Mouse (Mus musculus) liver, embryonic 12.5 days (tissue): ENCODE measurements around the gene Man2a2. TPM values are rescaled to one million over a fixed set of nuclear protein-coding genes. Genes with fewer than 3 reads are reported as not detected.

Source experiments
- ATAC-seq: fragments of 200-750 bp; cut with Nextera tagmentation; 2 replicates; pipeline ENCODE4 v1.8.0; 2017; ENCODE audit warnings: moderate number of reproducible peaks, mild to moderate bottlenecking, moderate library complexity
- H3K27ac ChIP-seq: fragments of 300-500 bp; sonication (generic); 2 replicates; pipeline ENCODE4 v1.5.1; 2016; ENCODE audit warnings: mild to moderate bottlenecking
- H3K27me3 ChIP-seq: fragments of 300-500 bp; sonication (generic); replicated peaks from 2 replicates; pipeline ENCODE4 v1.6.1; 2016; ENCODE audit warnings: mild to moderate bottlenecking, moderate library complexity
- H3K36me3 ChIP-seq: fragments of 300-500 bp; sonication (generic); 2 replicates; pipeline ENCODE4 v1.6.1; 2016; ENCODE audit warnings: mild to moderate bottlenecking, moderate library complexity
- H3K4me1 ChIP-seq: fragments of 300-500 bp; sonication (generic); 2 replicates; pipeline ENCODE4 v1.6.1; 2016
- H3K4me2 ChIP-seq: fragments of 300-500 bp; sonication (generic); 2 replicates; pipeline ENCODE4 v1.6.1; 2016; ENCODE audit warnings: mild to moderate bottlenecking, moderate library complexity
- H3K4me3 ChIP-seq: fragments of 300-500 bp; sonication (generic); 2 replicates; pipeline ENCODE4 v1.5.1; 2016; ENCODE audit warnings: mild to moderate bottlenecking, moderate library complexity
- H3K9ac ChIP-seq: fragments of 300-500 bp; sonication (generic); 2 replicates; pipeline ENCODE4 v1.6.1; 2016; ENCODE audit warnings: mild to moderate bottlenecking, moderate library complexity
- H3K9me3 ChIP-seq: fragments of 300-500 bp; sonication (generic); replicated peaks from 2 replicates; pipeline ENCODE4 v1.6.1; 2016; ENCODE audit warnings: mild to moderate bottlenecking, moderate library complexity
- WGBS: fragments of 180-500 bp; shearing (Covaris S2); methylation state at CpG from one replicate; pipeline ENCODE4 v1.1.7; 2016; ENCODE audit not compliant: insufficient replicate concordance; 5-methylcytosine and 5-hydroxymethylcytosine counted together
- polyA plus RNA-seq: library from polyadenylated mRNA; unstranded; fragments of >200 nt; fragmentation: Nextera tagmentation; extraction: Ambion mirVana; gene quantifications from 2 replicates; pipeline ENCODE4 v1.2.1, GENCODE M21; 2016

The Man2a2 gene
- polyA plus RNA-seq, 1 experiment from 2014 or later: 6.5 TPM

GRCm38 (mm10) chr7:80367232-80367631 lies 3.9 kb downstream of the Man2a2 start:
- 84% methylated on average over 7 of the region's 7 CpGs for WGBS

GRCm38 (mm10) chr7:80365759-80366158 lies 5.4 kb downstream of the Man2a2 start:
- no peaks in the 10 kb centered on the region for H3K9me3 ChIP-seq
- peaks cover 19% of the 10 kb centered on the region for H3K4me1 ChIP-seq
- ATAC-seq: no peak
- H3K27me3 ChIP-seq: peaks cover 18% of the 10 kb centered on the region
- H3K4me2 ChIP-seq: no peak overlapping the region
- no peak overlapping the region for H3K4me3 ChIP-seq
- 71% methylated on average over 2 of the region's 2 CpGs for WGBS
- H3K9ac ChIP-seq: no peak overlapping the region
- H3K36me3 ChIP-seq: peaks cover 67% of the 10 kb centered on the region
- H3K27ac ChIP-seq: no peak overlapping the region

More at GRCm38 (mm10) chr7:80367232-80367631, 3.9 kb downstream of the Man2a2 start:
- Histone ChIP-seq H3K9me3 (no peaks in the 10 kb centered on the region), H3K4me2 (no peak overlapping the region), H3K4me3 (no peak overlapping the region), H3K9ac (no peak overlapping the region), H3K4me1 (peaks cover 27% of the 10 kb centered on the region), H3K27me3 (peaks cover 33% of the 10 kb centered on the region), H3K36me3 (peaks cover 56% of the 10 kb centered on the region), H3K27ac (no peak overlapping the region)
- no peak for ATAC-seq

GRCm38 (mm10) chr7:80360435-80360834 lies 10.7 kb downstream of the Man2a2 start:
- H3K4me2 ChIP-seq: no peak overlapping the region
- H3K4me1 ChIP-seq: no peaks in the 10 kb centered on the region
- H3K27ac ChIP-seq: no peak overlapping the region
- no peak overlapping the region for H3K4me3 ChIP-seq
- H3K9ac ChIP-seq: no peak overlapping the region
- no peaks in the 10 kb centered on the region for H3K27me3 ChIP-seq
- H3K9me3 ChIP-seq: no peaks in the 10 kb centered on the region
- ATAC-seq: no peak
- H3K36me3 ChIP-seq: peaks cover 90% of the 10 kb centered on the region
- WGBS: 43% methylated on average over 3 of the region's 3 CpGs

DNA sequence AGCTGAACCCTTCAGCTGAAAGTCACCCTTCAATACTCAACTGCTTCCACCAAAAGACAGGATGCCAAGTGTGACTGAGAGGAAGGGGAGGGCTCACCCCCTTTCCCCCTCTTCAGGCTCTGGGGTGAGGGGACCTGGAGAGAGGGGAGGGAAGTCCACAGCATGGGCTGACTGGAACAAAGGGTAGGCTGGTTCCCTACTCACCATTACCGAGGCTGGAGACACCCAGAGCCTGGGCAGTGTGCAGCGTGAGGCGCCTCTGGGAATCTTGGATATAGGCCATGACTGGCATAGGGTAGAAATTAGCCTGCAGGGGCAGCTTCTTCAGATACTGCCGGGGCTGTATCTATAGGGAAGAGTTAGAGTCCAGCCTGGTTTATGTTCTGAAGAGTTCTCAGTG lies 13.1 kb downstream of the Man2a2 start:
- Histone ChIP-seq H3K9ac (no peak overlapping the region), H3K4me2 (no peak overlapping the region), H3K27me3 (no peaks in the 10 kb centered on the region), H3K4me3 (no peak overlapping the region), H3K36me3 (peaks cover 88% of the 10 kb centered on the region), H3K4me1 (no peaks in the 10 kb centered on the region), H3K9me3 (no peaks in the 10 kb centered on the region), H3K27ac (no peak overlapping the region)
- ATAC-seq: no peak
- 78% methylated on average over 4 of the region's 4 CpGs for WGBS

DNA sequence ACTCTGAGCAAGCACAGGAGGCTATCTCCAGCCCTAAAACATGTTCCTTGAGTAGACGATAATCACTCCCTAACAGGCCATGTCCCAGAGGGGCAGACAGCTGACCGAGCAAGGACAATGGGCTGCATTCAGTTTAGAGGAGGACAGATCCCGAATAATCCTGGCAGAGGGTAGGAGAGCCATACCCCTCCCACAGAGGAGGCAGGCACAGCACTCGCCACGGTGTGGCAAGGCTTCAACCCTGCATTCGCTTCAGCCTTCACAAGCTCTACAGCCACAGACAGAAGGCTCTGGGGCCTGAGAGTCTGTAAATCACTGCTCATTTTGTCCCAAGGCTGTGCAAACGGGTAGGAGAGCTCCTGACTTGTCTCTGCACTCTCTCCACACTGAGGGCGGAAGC lies 14.0 kb downstream of the Man2a2 start:
- H3K27me3 ChIP-seq: no peaks in the 10 kb centered on the region
- 70% methylated on average over 8 of the region's 8 CpGs for WGBS
- H3K4me1 ChIP-seq: no peaks in the 10 kb centered on the region
- no peak for ATAC-seq
- H3K4me3 ChIP-seq: no peak overlapping the region
- H3K4me2 ChIP-seq: no peak overlapping the region
- H3K36me3 ChIP-seq: peaks cover 87% of the 10 kb centered on the region
- H3K9me3 ChIP-seq: no peaks in the 10 kb centered on the region
- H3K27ac ChIP-seq: no peak overlapping the region
- H3K9ac ChIP-seq: no peak overlapping the region

DNA sequence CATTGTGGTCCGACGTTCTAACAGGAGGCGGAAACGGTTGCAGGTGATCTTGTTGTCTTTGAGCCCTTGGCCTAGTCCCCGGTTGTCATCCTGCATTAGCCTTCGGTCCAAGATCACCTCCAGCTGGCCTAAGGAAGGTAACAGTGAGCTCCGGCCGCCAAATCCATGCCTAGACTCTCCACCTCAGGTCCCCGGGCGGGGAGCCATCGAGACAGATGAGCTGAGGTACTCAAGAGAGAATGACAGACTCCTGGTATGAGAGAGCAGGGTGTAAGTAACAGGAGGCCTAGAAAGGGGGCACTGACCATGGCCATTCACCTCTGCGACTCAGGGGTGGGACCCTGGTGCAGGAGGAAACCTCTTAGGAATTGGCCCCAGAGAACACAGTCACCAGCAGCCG lies 14.8 kb downstream of the Man2a2 start:
- Histone ChIP-seq H3K36me3 (peaks cover 86% of the 10 kb centered on the region), H3K4me1 (peaks cover 3% of the 10 kb centered on the region), H3K9me3 (no peaks in the 10 kb centered on the region), H3K9ac (no peak overlapping the region), H3K4me2 (no peak overlapping the region), H3K4me3 (no peak overlapping the region), H3K27me3 (no peaks in the 10 kb centered on the region), H3K27ac (no peak overlapping the region)
- WGBS: 85% methylated on average over 13 of the region's 13 CpGs
- no peak for ATAC-seq

DNA sequence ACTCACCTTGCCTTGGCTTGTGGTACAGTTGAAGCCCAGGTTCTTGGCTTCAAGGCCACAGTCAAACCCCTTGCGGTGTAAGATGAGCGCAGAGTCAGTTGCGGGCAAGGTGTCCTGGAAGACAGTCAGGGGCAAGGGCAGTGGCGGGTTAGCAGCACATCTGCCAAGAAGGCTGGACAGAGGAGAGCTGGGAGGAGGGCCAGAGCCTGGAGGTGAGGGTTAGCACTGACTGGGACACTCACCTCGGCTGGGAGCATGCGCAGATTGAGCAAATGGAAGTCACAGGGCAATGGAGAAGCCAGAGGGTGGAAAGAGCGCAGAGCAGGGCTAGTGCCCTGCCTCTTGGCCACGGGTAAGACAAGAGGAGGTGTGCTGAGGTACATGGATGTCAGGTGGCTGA lies 18.3 kb downstream of the Man2a2 start:
- H3K36me3 ChIP-seq: peaks cover 65% of the 10 kb centered on the region
- no peaks in the 10 kb centered on the region for H3K27me3 ChIP-seq
- ATAC-seq: no peak
- H3K27ac ChIP-seq: no peak overlapping the region
- no peak overlapping the region for H3K4me2 ChIP-seq
- WGBS: 85% methylated on average over 8 of the region's 8 CpGs
- no peak overlapping the region for H3K4me3 ChIP-seq
- H3K9me3 ChIP-seq: no peaks in the 10 kb centered on the region
- H3K4me1 ChIP-seq: peaks cover 18% of the 10 kb centered on the region
- no peak overlapping the region for H3K9ac ChIP-seq

- no peak overlapping the region for H3K4me2 ChIP-seq
- no peak overlapping the region for H3K27ac ChIP-seq
- WGBS: 16% methylated on average over 2 of the region's 2 CpGs
- H3K27me3 ChIP-seq: no peaks in the 10 kb centered on the region
- no peaks in the 10 kb centered on the region for H3K9me3 ChIP-seq
- peaks cover 44% of the 10 kb centered on the region for H3K36me3 ChIP-seq
- no peak overlapping the region for H3K4me3 ChIP-seq
- H3K9ac ChIP-seq: no peak overlapping the region
- ATAC-seq: peak; percentile 53
- H3K4me1 ChIP-seq: peaks cover 31% of the 10 kb centered on the region
Observed at GRCm38 (mm10) chr7:80350808-80351207, 20.4 kb downstream of the Man2a2 start.

DNA sequence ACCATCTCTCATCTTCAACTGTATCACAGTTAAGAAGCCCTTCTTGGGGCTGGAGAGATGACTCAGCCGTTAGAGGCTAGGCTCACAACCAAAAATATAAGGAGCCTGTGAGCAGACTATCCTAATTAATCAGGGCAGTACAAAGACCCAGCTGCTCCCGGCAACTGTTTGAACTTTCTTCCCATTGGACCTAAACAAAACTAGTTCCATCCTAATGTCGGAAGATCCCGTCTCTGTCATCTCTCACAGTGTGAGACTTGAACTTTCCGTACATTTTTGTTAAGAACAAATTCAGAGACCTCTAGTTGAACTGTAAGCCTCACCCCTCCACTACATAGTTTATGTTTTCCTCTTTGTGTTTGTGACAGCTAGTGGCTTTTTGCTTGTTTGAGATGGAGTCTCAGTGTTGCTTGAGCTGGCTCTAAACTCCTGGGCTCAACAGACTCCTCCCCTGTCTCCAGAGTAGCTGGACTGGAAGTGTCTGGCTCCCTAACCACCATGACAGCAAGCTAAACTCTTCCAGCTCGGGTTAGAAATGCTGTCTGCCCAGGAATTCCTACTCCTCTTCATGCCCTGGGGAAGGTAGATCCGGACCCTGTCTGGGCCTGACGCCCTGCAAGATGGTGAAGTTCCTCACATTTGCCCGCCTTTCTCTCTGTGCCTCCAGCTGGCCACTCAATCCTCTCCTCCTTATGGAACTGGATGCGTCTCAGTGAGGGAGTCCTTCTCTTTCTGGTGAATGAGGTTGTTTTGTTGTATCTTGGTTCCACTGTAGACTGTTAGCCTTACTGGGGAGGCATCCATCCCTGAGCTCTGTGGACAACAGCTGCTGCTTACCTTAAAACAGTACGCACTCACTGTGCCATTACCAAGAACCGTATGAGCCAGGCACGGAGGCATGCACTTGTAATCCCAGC lies 23.2 kb downstream of the Man2a2 start:
- peaks cover 39% of the 10 kb centered on the region for H3K4me1 ChIP-seq
- ATAC-seq: no peak
- H3K27ac ChIP-seq: no peak overlapping the region; the same call in 1 of the 2 replicates

DNA sequence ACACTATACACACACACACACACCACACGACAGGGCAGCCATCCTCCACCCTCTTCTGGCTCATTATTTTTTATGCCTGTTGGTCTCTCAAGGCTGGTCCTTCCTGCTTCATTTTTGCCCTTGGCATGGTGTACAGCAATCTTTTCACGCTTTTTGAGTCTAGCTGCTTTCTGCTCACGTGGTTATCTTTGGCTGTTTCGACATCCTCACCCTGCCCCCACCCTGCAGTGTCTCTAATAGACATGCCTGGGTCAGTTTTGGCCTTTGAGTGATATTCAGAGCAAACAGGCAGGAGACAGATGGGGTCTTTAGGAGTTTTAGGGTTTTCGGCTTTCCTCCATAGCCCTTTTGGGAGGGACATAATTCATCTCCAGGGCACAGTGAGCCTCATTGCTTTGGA lies 24.3 kb downstream of the Man2a2 start:
- Histone ChIP-seq H3K4me2 (no peak overlapping the region), H3K36me3 (peaks cover 20% of the 10 kb centered on the region), H3K9ac (no peak overlapping the region), H3K9me3 (no peaks in the 10 kb centered on the region), H3K4me1 (peaks cover 49% of the 10 kb centered on the region), H3K4me3 (no peak overlapping the region), H3K27ac (no peak overlapping the region), H3K27me3 (no peaks in the 10 kb centered on the region)
- 49% methylated on average over 5 of the region's 5 CpGs for WGBS
- ATAC-seq: no peak

More for the DNA sequence above, 23.2 kb downstream of the Man2a2 start:
- H3K9me3 ChIP-seq: no peaks in the 10 kb centered on the region
- peaks cover 27% of the 10 kb centered on the region for H3K36me3 ChIP-seq
- H3K9ac ChIP-seq: 0 out of 2 replicates have a peak overlapping the region, but pooled peaks have one; percentile 9
- H3K27me3 ChIP-seq: no peaks in the 10 kb centered on the region
- 70% methylated on average over 13 of the region's 13 CpGs for WGBS
- H3K4me3 ChIP-seq: no peak overlapping the region
- H3K4me2 ChIP-seq: no peak overlapping the region

DNA sequence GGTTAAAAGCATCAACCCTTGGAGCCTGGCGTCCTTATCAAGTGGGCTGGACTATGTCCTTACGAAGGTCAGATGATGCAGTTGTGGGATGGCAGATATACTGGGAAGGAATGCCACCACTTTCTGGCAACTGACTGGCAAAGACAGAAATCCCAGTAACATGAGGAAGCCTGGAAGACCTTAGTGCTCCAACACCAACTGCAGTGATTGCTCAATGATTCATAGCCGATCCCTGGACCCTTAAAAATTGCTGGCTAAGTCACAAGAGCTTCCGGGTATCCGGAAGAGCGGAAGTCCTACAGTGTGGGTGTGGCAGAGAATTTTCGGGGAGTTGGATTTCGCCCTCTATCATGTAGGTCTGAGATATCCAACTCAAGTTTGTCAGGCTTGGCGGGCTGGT lies 25.0 kb downstream of the Man2a2 start:
- no peak for ATAC-seq

GRCm38 (mm10) chr7:80343270-80344018 lies 27.7 kb downstream of the Man2a2 start:
- Histone ChIP-seq H3K4me2 (peak overlapping the region; percentile 73), H3K9me3 (no peaks in the 10 kb centered on the region), H3K36me3 (peaks cover 4% of the 10 kb centered on the region; the same call in 1 of the 2 replicates), H3K27me3 (no peaks in the 10 kb centered on the region), H3K4me1 (peaks cover 59% of the 10 kb centered on the region), H3K9ac (peak overlapping the region; percentile 76), H3K4me3 (peak overlapping the region; percentile 66), H3K27ac (peak overlapping the region; percentile 70)
- no peak for ATAC-seq
- 23% methylated on average over 19 of the region's 19 CpGs for WGBS

More for the DNA sequence above, 25.0 kb downstream of the Man2a2 start:
- H3K4me1 ChIP-seq: peaks cover 49% of the 10 kb centered on the region
- H3K9me3 ChIP-seq: no peaks in the 10 kb centered on the region
- no peak overlapping the region for H3K9ac ChIP-seq
- no peak overlapping the region for H3K27ac ChIP-seq
- peaks cover 15% of the 10 kb centered on the region for H3K36me3 ChIP-seq
- H3K4me3 ChIP-seq: no peak overlapping the region
- WGBS: 81% methylated on average over 9 of the region's 9 CpGs
- no peaks in the 10 kb centered on the region for H3K27me3 ChIP-seq
- no peak overlapping the region for H3K4me2 ChIP-seq
